Mouse (Mus musculus): ENCODE data around the gene Tas2r118.

Tas2r118 gene

GRCm38 (mm10) chr6:23969960-23970359 is at the start of gene Tas2r118:
Gene Tas2r118 (minus strand): TSS chr6:23970060.
- DNase-seq (ENCODE audit: low spot score in 2 of 2) = no peak

GRCm38 (mm10) chr6:24018320-24018719 is 48.5 kb upstream of the Tas2r118 start:
- peak in 1 of 2 experiments; percentile 6 for DNase-seq (ENCODE audit: low spot score in 2 of 2)

- DNase-seq (ENCODE audit: low spot score in 2 of 2) = no peak
These were observed 23.4 kb upstream of the Tas2r118 start for GRCm38 (mm10) chr6:23993276-23993675.

GRCm38 (mm10) chr6:23990687-23991387 is 21.0 kb upstream of the Tas2r118 start:
- DNase-seq (ENCODE audit: low spot score in 2 of 2) = no peak

GRCm38 (mm10) chr6:23986293-23986692 is 16.4 kb upstream of the Tas2r118 start:
- DNase-seq (ENCODE audit: low spot score in 2 of 2) = no peak

- no peak for DNase-seq (ENCODE audit: low spot score in 2 of 2)
These were observed 2.9 kb downstream of the Tas2r118 start for GRCm38 (mm10) chr6:23966980-23967379.

- DNase-seq (ENCODE audit: low spot score in 2 of 2) = no peak
These were observed 3.9 kb downstream of the Tas2r118 start for GRCm38 (mm10) chr6:23965925-23966324.

- DNase-seq (ENCODE audit: low spot score in 2 of 2) = no peak
These were observed 6.1 kb downstream of the Tas2r118 start for GRCm38 (mm10) chr6:23963741-23964140.

- no peak for DNase-seq (ENCODE audit: low spot score in 2 of 2)
These were observed 29.1 kb downstream of the Tas2r118 start for GRCm38 (mm10) chr6:23940776-23941175.

GRCm38 (mm10) chr6:23938575-23939488 is 31.0 kb downstream of the Tas2r118 start:
- no peak for DNase-seq (ENCODE audit: low spot score in 2 of 2)

- DNase-seq (ENCODE audit: low spot score in 2 of 2) = no peak
These were observed 33.4 kb downstream of the Tas2r118 start for GRCm38 (mm10) chr6:23936414-23936813.

- no peak for DNase-seq (ENCODE audit: low spot score in 2 of 2)
These were observed 46.1 kb downstream of the Tas2r118 start for GRCm38 (mm10) chr6:23923806-23924205.

Data from heart, adult 9 months (tissue).